Mouse (Mus musculus): ENCODE measurements around the gene Zfp189.

The Zfp189 gene

GRCm38 (mm10) chr4:49539665-49540064 is 18.7 kb downstream of the Zfp189 start:
- DNase-seq: peak; percentile 7 to 12

- DNase-seq: peak; percentile 35 to 41
Observed at GRCm38 (mm10) chr4:49540966-49541365, 20.0 kb downstream of the Zfp189 start.

- no peak for DNase-seq
Observed at GRCm38 (mm10) chr4:49546026-49546425, 25.1 kb downstream of the Zfp189 start.

GRCm38 (mm10) chr4:49546873-49547543 is 26.0 kb downstream of the Zfp189 start:
- DNase-seq: no peak

GRCm38 (mm10) chr4:49547544-49548219 is 26.7 kb downstream of the Zfp189 start:
- DNase-seq: no peak

- DNase-seq: no peak
Observed at GRCm38 (mm10) chr4:49549383-49549782, 28.4 kb downstream of the Zfp189 start, which contains the start of gene Aldob. Gene Aldob, minus strand, starts transcription at chr4:49549546.

GRCm38 (mm10) chr4:49553380-49553779 is 32.4 kb downstream of the Zfp189 start:
- DNase-seq: no peak

- DNase-seq: no peak
Observed at GRCm38 (mm10) chr4:49557375-49557774, 36.4 kb downstream of the Zfp189 start.

- no peak for DNase-seq
Observed at GRCm38 (mm10) chr4:49558181-49558580, 37.2 kb downstream of the Zfp189 start.

GRCm38 (mm10) chr4:49559915-49560772 is 39.2 kb downstream of the Zfp189 start:
- DNase-seq: peak; percentile 91 to 93

GRCm38 (mm10) chr4:49567613-49568012 is 46.6 kb downstream of the Zfp189 start:
- DNase-seq: peak; percentile 78 to 87

- DNase-seq: no peak
Observed at GRCm38 (mm10) chr4:49572194-49572593, 51.2 kb downstream of the Zfp189 start.

All from cerebellum, postnatal 10 days (tissue).